Mouse (Mus musculus) MEL (cell line): ENCODE data around the gene Pigx.

Source experiments
- CHD2 ChIP-seq: IDR thresholded peaks from 2 replicates; pipeline ENCODE4 v1.6.1; 2011; ENCODE audit warnings: low read length, improper control_type of control experiment
- CTCF ChIP-seq, 3 experiments: IDR thresholded peaks in 2 of 3; conservative IDR thresholded peaks in 1 of 3; 2 replicates each; pipeline ENCODE4 v1.5.1; 2011 to 2012; ENCODE audit warnings: low read length in 3 of 3, low read depth in 2 of 3, mild to moderate bottlenecking in 2 of 3, improper control_type of control experiment in 1 of 3, inconsistent platforms in 1 of 3, mixed read lengths in 1 of 3, moderate library complexity in 1 of 3; ENCODE audit not compliant: control insufficient read depth in 1 of 3, insufficient read depth in 1 of 3, poor library complexity in 1 of 3, severe bottlenecking in 1 of 3
- EP300 ChIP-seq, 2 experiments: IDR thresholded peaks; 2 replicates each; pipeline ENCODE4 v1.6.1; 2011; ENCODE audit warnings: improper control_type of control experiment in 2 of 2, low read length in 2 of 2, low read depth in 1 of 2, mild to moderate bottlenecking in 1 of 2
- GATA1 ChIP-seq: IDR thresholded peaks from 2 replicates; pipeline ENCODE4 v1.6.1; 2011; ENCODE audit warnings: low read depth, low read length, improper control_type of control experiment
- JUND ChIP-seq: IDR thresholded peaks from 2 replicates; pipeline ENCODE4 v1.6.1; 2011; ENCODE audit warnings: low read depth, mild to moderate bottlenecking, improper control_type of control experiment, low read length
- MAX ChIP-seq: IDR thresholded peaks from 2 replicates; pipeline ENCODE4 v1.6.1; 2011; ENCODE audit warnings: low read length, improper control_type of control experiment
- NRF1 ChIP-seq: IDR thresholded peaks from 2 replicates; pipeline ENCODE4 v1.6.1; 2014; ENCODE audit warnings: low read depth, mild to moderate bottlenecking, inconsistent platforms, low read length, improper control_type of control experiment, moderate library complexity; ENCODE audit not compliant: poor library complexity, insufficient read depth, severe bottlenecking
- POLR2A ChIP-seq, 2 experiments: IDR thresholded peaks; 2 replicates each; pipeline ENCODE4 v1.6.1; 2011 to 2012; ENCODE audit warnings: low read length in 2 of 2, mild to moderate bottlenecking in 2 of 2, control low read depth in 1 of 2, improper control_type of control experiment in 1 of 2, low read depth in 1 of 2, moderate library complexity in 1 of 2; ENCODE audit not compliant: control insufficient read depth in 1 of 2, insufficient read depth in 1 of 2, poor library complexity in 1 of 2
- POLR2AphosphoS2 ChIP-seq: IDR thresholded peaks from 2 replicates; pipeline ENCODE4 v1.6.1; 2011; ENCODE audit warnings: low read length, improper control_type of control experiment
- RCOR1 ChIP-seq: IDR thresholded peaks from 2 replicates; pipeline ENCODE4 v1.6.1; 2012; ENCODE audit warnings: low read depth, mild to moderate bottlenecking, inconsistent platforms, low read length, improper control_type of control experiment
- SIN3A ChIP-seq: IDR thresholded peaks from 2 replicates; pipeline ENCODE4 v1.6.1; 2012; ENCODE audit warnings: low read length, improper control_type of control experiment, inconsistent platforms
- TAL1 ChIP-seq: IDR thresholded peaks from 2 replicates; pipeline ENCODE4 v1.6.1; 2012; ENCODE audit warnings: mild to moderate bottlenecking, inconsistent platforms, low read length, moderate library complexity, mixed read lengths
- ZMIZ1 ChIP-seq: IDR thresholded peaks from 2 replicates; pipeline ENCODE4 v1.6.1; 2012; ENCODE audit warnings: low read depth, mild to moderate bottlenecking, inconsistent platforms, low read length, improper control_type of control experiment, moderate library complexity

- TF ChIP-seq JUND, result no peak
- no peak for TF ChIP-seq POLR2A (IDR thresholded peaks at IDR 0.05; ENCODE audit: control insufficient read depth in 1 of 2, insufficient read depth in 1 of 2, low read depth in 1 of 2, low read length in 2 of 2, poor library complexity in 1 of 2)
- TF ChIP-seq CTCF (IDR thresholded peaks at IDR 0.05 in 2 of 3, conservative IDR thresholded peaks at IDR 0.05 in 1 of 3; ENCODE audit: control insufficient read depth in 1 of 3, insufficient read depth in 1 of 3, low read depth in 2 of 3, low read length in 3 of 3, poor library complexity in 1 of 3, severe bottlenecking in 1 of 3), result no peak
- TF ChIP-seq RCOR1, result no peak
- no peak for TF ChIP-seq GATA1
- TF ChIP-seq MAX, result no peak
- no peak for TF ChIP-seq CHD2
- TF ChIP-seq SIN3A, result no peak
- TF ChIP-seq EP300 (IDR thresholded peaks at IDR 0.05; ENCODE audit: low read depth in 1 of 2, low read length in 2 of 2), result no peak
- TF ChIP-seq ZMIZ1, result no peak
- TF ChIP-seq TAL1, result no peak
- no peak for TF ChIP-seq NRF1
- TF ChIP-seq POLR2AphosphoS2, result no peak
Observed at GRCm38 (mm10) chr16:32143766-32144165, 44.2 kb upstream of the Pigx start.
